Mouse (Mus musculus): ENCODE results near the gene Cadm2.

Cadm2 gene

GRCm38 (mm10) chr16:66677241-66677640, 943.5 kb downstream of the Cadm2 start:
- no peak for DNase-seq

GRCm38 (mm10) chr16:66651013-66651362, 969.7 kb downstream of the Cadm2 start:
- no peak for DNase-seq

GRCm38 (mm10) chr16:66650348-66651012, 970.2 kb downstream of the Cadm2 start:
- DNase-seq, result no peak

DNA sequence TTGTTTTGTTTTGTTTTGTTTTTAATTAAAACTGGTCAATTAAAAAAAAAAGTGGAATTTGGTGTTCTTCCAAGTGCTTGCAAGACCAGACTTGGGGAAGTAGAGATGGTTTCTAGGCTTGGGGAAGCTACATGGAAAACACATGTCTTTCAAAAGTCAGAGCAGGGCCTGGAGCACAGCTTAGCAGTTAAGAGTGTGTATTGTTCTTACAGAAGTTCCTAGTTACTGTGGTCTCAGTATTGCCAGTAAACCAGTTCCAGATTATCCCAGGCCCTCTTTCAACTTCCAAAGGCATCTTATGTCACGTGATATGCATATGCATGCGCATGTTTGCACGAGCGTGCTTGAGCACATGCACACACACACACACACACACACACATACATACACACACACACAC, 972.9 kb downstream of the Cadm2 start:
- no peak for DNase-seq

- no peak for DNase-seq
Observed at GRCm38 (mm10) chr16:66643606-66644005, 977.1 kb downstream of the Cadm2 start.

DNA sequence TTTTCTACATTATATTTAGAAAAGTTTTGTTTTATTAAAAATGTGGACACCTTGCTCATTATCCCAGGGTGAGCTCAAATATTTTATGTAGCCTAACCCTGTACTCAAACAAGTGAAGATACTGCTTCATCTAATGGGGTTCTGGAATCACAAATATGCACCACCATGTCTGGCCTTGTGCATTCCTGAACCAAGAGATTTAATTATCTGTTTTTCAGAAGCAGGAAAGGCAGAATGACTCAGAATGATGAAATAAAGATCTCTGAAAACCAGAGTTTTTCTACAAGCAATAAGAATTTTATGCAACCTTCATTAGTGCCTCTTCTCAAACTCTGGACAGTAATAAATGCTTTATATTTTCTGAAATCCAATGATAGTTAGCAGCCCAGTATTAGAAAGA, 993.2 kb downstream of the Cadm2 start:
- DNase-seq, result no peak

GRCm38 (mm10) chr16:66622423-66622822, 998.3 kb downstream of the Cadm2 start:
- no peak for DNase-seq

DNA sequence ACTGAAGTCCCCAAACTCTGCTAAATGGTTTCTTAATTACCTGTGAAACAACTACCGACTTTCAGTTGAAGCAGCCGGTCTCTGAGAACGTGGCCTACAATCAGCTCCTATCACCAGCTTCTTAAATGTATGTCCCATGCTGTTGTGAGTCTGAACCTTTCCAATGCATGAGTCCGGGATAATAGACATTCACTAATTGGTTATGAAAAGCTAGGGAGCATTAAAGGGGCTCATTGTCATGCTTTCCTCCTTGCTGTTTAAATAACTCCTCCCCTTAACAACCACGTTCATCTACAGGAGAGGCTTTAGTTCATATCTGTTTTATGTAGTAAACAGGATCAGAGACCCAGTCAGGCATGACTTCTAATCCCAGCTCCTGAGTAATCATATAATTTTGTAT, 1008.1 kb downstream of the Cadm2 start:
- no peak for DNase-seq

Measured in kidney, postnatal 4 days (tissue).